Mouse (Mus musculus): ENCODE data around the gene Hkdc1.
"Not testable (repeated sequence)": the region's sequence is repeated elsewhere in the genome, so short reads cannot be mapped to it uniquely, and the experiment has no call there.

Hkdc1 gene

GRCm38 (mm10) chr10:62422255-62422654 lies at the start of gene Hkdc1:
TSS of gene Hkdc1 (minus strand) at chr10:62422491.
- TF ChIP-seq CTCF (conservative IDR thresholded peaks at IDR 0.05; ENCODE audit: low read length) (no peak), POU5F1 (IDR thresholded peaks at IDR 0.05; ENCODE audit: borderline replicate concordance, low read length) (no peak), NANOG (IDR thresholded peaks at IDR 0.05; ENCODE audit: borderline replicate concordance, low read length) (no peak)
- H3K4me1 ChIP-seq (replicated peaks; ENCODE audit: low read depth, low read length): peaks cover 7% of the 10 kb centered on the region

GRCm38 (mm10) chr10:62471105-62471504 lies 48.8 kb upstream of the Hkdc1 start:
- Histone ChIP-seq H3K27me3 (ENCODE audit: insufficient read depth, low read length) (no peaks in the 10 kb centered on the region), H3K4me3 (replicated peaks; ENCODE audit: low read length) (no peak overlapping the region), H3K36me3 (ENCODE audit: insufficient read depth, low read length) (peaks cover 39% of the 10 kb centered on the region), H3K9me3 (ENCODE audit: low read length) (no peaks in the 10 kb centered on the region), H3K4me1 (replicated peaks; ENCODE audit: low read depth, low read length) (peaks cover 16% of the 10 kb centered on the region)
- TF ChIP-seq NANOG (IDR thresholded peaks at IDR 0.05; ENCODE audit: borderline replicate concordance, low read length): no peak
- TF ChIP-seq POU5F1 (IDR thresholded peaks at IDR 0.05; ENCODE audit: borderline replicate concordance, low read length): no peak
- TF ChIP-seq CTCF (conservative IDR thresholded peaks at IDR 0.05; ENCODE audit: low read length): no peak

More at GRCm38 (mm10) chr10:62422255-62422654, at the start of gene Hkdc1:
- Histone ChIP-seq H3K9me3 (ENCODE audit: low read length) (no peaks in the 10 kb centered on the region), H3K4me3 (replicated peaks; ENCODE audit: low read length) (peak within 1 kb of the TSS; percentile 13; the same call in 1 of the 2 replicates), H3K36me3 (ENCODE audit: insufficient read depth, low read length) (no peaks in the 10 kb centered on the region), H3K27me3 (ENCODE audit: insufficient read depth, low read length) (peaks cover 16% of the 10 kb centered on the region; the same call in 1 of the 2 replicates)

- H3K4me3 ChIP-seq (replicated peaks; ENCODE audit: low read length): no peak overlapping the region
- peaks cover 4% of the 10 kb centered on the region for H3K4me1 ChIP-seq (replicated peaks; ENCODE audit: low read depth, low read length)
- peaks cover 46% of the 10 kb centered on the region for H3K36me3 ChIP-seq (ENCODE audit: insufficient read depth, low read length)
- TF ChIP-seq POU5F1 (IDR thresholded peaks at IDR 0.05; ENCODE audit: borderline replicate concordance, low read length): no peak
- no peak for TF ChIP-seq NANOG (IDR thresholded peaks at IDR 0.05; ENCODE audit: borderline replicate concordance, low read length)
- no peak for TF ChIP-seq CTCF (conservative IDR thresholded peaks at IDR 0.05; ENCODE audit: low read length)
- H3K9me3 ChIP-seq (ENCODE audit: low read length): no peaks in the 10 kb centered on the region
- no peaks in the 10 kb centered on the region for H3K27me3 ChIP-seq (ENCODE audit: insufficient read depth, low read length)
These were observed 47.4 kb upstream of the Hkdc1 start for GRCm38 (mm10) chr10:62469736-62470135.

DNA sequence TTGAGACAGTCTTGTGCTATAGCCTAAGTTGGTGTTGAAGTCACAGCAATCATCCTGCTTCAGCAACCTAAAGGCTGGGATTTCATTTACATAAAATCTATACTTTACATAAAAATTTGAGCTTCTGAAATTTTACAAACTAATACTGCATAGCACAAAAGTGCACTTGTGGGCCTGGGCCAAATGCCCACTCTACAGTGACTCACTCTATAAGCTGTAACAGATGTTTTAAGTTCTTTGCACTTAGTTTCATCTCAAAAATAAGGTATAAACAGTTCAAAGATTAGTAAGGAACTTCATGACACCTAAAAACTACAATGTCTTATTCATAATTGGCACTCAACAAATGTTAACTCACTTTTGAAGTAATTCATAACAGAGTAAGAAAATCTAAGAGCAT lies 39.0 kb upstream of the Hkdc1 start:
- Histone ChIP-seq H3K27me3 (ENCODE audit: insufficient read depth, low read length) (no peaks in the 10 kb centered on the region), H3K4me1 (replicated peaks; ENCODE audit: low read depth, low read length) (no peaks in the 10 kb centered on the region), H3K36me3 (ENCODE audit: insufficient read depth, low read length) (peaks cover 76% of the 10 kb centered on the region), H3K4me3 (replicated peaks; ENCODE audit: low read length) (no peak overlapping the region), H3K9me3 (ENCODE audit: low read length) (no peaks in the 10 kb centered on the region)
- TF ChIP-seq NANOG (IDR thresholded peaks at IDR 0.05; ENCODE audit: borderline replicate concordance, low read length): no peak
- no peak for TF ChIP-seq CTCF (conservative IDR thresholded peaks at IDR 0.05; ENCODE audit: low read length)
- no peak for TF ChIP-seq POU5F1 (IDR thresholded peaks at IDR 0.05; ENCODE audit: borderline replicate concordance, low read length)

DNA sequence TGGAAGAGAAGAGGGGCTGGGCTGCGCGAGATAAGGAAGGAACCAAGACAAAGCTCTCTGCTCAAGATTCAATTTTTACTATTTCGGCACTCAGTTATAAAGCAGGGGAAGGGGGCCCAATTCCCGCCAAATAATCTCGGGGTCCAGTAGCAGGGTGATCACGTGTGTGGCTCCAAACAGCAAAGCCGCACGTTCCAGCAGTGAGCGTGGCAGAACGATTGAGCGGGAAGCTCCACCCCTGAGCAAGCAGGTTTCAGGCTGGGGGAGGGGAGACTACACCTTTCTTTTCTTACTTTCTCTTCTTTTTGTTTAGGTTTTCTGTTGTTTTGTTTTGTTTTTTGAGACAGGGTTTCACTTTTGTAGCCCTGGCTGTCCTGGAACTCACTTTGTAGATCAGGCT lies 29.7 kb upstream of the Hkdc1 start:
- H3K4me3 ChIP-seq (replicated peaks; ENCODE audit: low read length); H3K9me3 ChIP-seq (ENCODE audit: low read length); H3K27me3 ChIP-seq (ENCODE audit: insufficient read depth, low read length): not testable (repeated sequence)
- Histone ChIP-seq H3K4me1 (replicated peaks; ENCODE audit: low read depth, low read length) (peaks cover 45% of the 10 kb centered on the region), H3K36me3 (ENCODE audit: insufficient read depth, low read length) (peaks cover 41% of the 10 kb centered on the region)

DNA sequence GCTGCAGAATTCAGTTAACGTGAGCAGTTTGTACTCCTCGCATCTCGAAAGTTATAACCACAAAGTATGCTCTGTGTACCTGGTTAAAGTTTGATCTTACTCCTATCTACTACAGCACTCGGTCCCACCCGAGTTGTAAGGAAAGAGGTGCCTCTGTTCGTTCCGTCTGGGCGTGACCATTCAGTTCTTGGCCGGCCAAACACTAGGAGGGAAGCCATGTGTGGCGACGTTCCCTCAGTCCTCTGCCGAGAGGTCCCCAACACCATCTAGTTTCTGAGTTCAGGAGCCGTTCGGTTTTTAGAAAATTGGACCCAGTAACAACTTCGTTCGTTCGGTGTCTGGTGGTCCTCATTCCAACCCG lies 28.0 kb upstream of the Hkdc1 start:
- no peak for TF ChIP-seq CTCF (conservative IDR thresholded peaks at IDR 0.05; ENCODE audit: low read length)
- no peak for TF ChIP-seq NANOG (IDR thresholded peaks at IDR 0.05; ENCODE audit: borderline replicate concordance, low read length)
- TF ChIP-seq POU5F1 (IDR thresholded peaks at IDR 0.05; ENCODE audit: borderline replicate concordance, low read length): no peak
- Histone ChIP-seq H3K36me3 (ENCODE audit: insufficient read depth, low read length) (peaks cover 41% of the 10 kb centered on the region), H3K9me3 (ENCODE audit: low read length) (no peaks in the 10 kb centered on the region), H3K4me3 (replicated peaks; ENCODE audit: low read length) (peak overlapping the region; percentile 99), H3K27me3 (ENCODE audit: insufficient read depth, low read length) (no peaks in the 10 kb centered on the region), H3K4me1 (replicated peaks; ENCODE audit: low read depth, low read length) (peaks cover 48% of the 10 kb centered on the region)

DNA sequence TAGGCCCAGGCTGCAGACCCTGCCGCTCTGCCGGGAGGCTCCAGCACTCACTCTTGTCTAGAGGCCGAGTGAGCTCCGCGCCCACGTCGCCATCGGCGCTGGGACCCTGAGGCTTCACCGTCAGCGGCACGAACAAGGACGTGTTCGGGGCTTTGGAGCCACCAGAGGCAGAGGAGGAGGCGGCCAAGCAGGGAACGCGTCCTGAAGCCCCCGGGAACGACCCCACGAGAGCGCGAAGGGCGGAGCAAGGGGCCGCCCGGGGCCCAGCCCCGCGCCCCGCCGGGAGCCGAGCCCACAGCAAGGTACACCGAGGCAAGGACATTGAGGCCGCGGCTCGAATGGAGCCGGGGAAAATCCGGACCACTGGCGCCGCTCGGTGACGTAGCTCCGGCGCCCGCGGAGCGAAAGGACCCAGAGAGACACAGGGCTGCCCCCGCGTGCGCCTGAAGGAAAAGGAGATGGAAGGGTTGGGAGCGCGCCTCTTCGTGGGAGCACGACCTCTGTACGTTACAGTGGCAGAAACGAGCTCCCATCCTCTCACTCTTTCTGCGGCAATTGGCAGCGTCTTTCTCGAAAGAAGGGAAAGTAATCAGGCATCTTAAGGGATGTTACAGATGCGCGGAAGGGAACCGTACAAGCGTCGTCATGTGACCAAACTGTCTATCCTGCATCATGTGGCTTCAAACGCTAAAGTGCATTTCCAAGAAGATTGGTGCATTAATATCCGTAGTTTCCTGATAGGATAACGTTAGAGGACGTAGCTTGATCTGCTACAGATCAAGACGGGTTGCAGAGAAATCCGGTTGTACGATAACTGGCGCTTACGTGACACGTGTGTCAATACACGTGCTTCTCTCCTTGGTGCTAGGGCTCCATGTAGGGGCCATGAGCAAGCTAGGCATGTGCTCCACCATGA lies 27.3 kb upstream of the Hkdc1 start, which contains the start of the genes 4930507D05Rik and Supv3l1:
Gene 4930507D05Rik, plus strand, starts transcription at position 126 of the 916 bp plus-strand sequence.
Gene Supv3l1, minus strand, starts transcription at position 375 of the 916 bp plus-strand sequence.
- peak within 1 kb of the TSS; percentile 99 for H3K4me3 ChIP-seq (replicated peaks; ENCODE audit: low read length)
- no peaks in the 10 kb centered on the region for H3K27me3 ChIP-seq (ENCODE audit: insufficient read depth, low read length)
- peaks cover 41% of the 10 kb centered on the region for H3K36me3 ChIP-seq (ENCODE audit: insufficient read depth, low read length)
- no peaks in the 10 kb centered on the region for H3K9me3 ChIP-seq (ENCODE audit: low read length)
- peaks cover 48% of the 10 kb centered on the region for H3K4me1 ChIP-seq (replicated peaks; ENCODE audit: low read depth, low read length)
- TF ChIP-seq POU5F1 (IDR thresholded peaks at IDR 0.05; ENCODE audit: borderline replicate concordance, low read length) (no peak), NANOG (IDR thresholded peaks at IDR 0.05; ENCODE audit: borderline replicate concordance, low read length) (0 out of 2 replicates have a peak, but pooled peaks have one; percentile 25), CTCF (conservative IDR thresholded peaks at IDR 0.05; ENCODE audit: low read length) (no peak)

GRCm38 (mm10) chr10:62430427-62430826 lies 8.1 kb upstream of the Hkdc1 start:
- TF ChIP-seq CTCF (conservative IDR thresholded peaks at IDR 0.05; ENCODE audit: low read length): no peak
- Histone ChIP-seq H3K4me3 (replicated peaks; ENCODE audit: low read length) (no peak overlapping the region), H3K4me1 (replicated peaks; ENCODE audit: low read depth, low read length) (peaks cover 28% of the 10 kb centered on the region), H3K27me3 (ENCODE audit: insufficient read depth, low read length) (no peaks in the 10 kb centered on the region), H3K9me3 (ENCODE audit: low read length) (no peaks in the 10 kb centered on the region), H3K36me3 (ENCODE audit: insufficient read depth, low read length) (peaks cover 77% of the 10 kb centered on the region)

Data from E14TG2a.4 (cell line).